Mouse (Mus musculus): ENCODE results near the gene Gm5767. TPM values are rescaled to one million over a fixed set of nuclear protein-coding genes. Genes with fewer than 3 reads are reported as not detected.

Gm5767 gene
- polyA plus RNA-seq, 1 experiment from 2014 or later = not detected

DNA sequence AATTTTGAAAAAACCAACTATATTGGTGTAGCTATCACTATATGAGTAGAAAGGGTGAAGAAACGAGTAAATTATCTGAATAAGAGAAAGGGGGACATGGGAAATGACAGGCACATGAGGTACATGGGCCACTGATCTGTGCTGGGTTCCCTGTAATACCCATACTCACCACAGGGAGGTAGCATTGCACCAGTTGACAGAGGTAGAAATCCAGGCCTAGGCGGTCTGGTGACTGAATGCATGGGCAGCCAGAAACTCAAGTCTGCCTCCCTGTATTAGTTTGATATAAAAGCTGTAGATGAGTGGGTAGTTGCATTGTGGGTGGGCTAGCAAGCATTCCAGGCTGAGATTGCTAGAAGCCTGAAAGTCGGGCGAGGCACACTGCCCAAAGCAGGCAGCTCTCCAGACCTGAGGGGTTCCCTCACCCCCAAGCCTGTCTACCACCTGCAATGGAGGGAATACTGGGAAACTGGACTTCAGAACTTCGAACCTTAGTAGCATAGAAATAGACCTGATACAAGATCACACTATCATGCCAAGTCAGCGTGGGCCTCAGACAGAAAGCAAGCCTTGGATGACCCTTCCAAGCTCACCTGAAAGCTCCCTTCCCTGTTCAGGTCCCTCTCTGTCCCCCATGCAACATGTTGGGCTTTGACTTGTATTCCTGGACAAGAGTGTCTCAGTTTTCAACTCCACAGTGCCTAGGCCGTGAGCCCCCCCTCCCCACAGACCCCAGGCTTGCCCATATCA, 5.7 kb downstream of the Gm5767 start:
- H3K4me1 ChIP-seq = no peaks in the 10 kb centered on the region
- H3K9ac ChIP-seq = no peak overlapping the region
- H3K4me3 ChIP-seq = no peak overlapping the region
- ATAC-seq (ENCODE audit: low FRiP score, low read depth) = peak; percentile 21; the same call in 1 of the 2 replicates
- H3K36me3 ChIP-seq = peaks cover 68% of the 10 kb centered on the region
- no peak overlapping the region for H3K4me2 ChIP-seq (replicated peaks)
- WGBS = 57% methylated on average over 7 of the region's 7 CpGs
- no peaks in the 10 kb centered on the region for H3K9me3 ChIP-seq
- no peak overlapping the region for H3K27ac ChIP-seq
- H3K27me3 ChIP-seq = no peaks in the 10 kb centered on the region

DNA sequence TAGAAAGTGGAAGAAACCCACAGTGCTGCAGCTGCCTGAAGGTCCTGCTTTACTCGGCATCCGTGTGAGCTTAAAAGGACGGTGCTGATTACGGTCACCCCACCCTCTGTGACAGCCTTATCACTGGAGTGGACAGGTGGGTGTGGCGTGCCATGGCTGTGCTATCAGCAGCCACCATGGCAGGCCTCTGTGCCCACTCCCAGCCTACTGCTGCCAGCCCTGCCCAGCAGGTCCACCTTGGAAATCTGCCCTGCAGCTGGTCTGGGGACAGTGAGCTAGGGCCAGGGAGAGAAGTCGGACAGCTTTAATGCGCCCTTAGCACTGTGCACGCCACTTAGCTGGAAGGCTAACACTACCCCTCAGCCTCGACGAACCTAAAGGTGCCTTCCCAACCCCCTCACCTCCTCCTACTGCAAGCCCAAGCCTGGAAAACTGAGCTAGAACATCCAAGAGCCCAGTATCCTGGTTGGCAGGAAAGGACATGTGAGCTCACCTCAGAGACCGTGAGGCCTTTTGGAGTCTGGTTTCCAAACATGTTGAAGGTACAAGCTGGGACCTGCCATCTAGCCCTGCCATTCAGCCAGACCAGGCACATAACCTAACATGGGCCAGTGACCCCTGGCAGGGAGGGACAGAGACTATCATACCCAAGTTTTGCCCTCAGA, 6.4 kb downstream of the Gm5767 start:
- Histone ChIP-seq H3K27ac (no peak overlapping the region), H3K9ac (0 out of 2 replicates have a peak overlapping the region, but pooled peaks have one; percentile 25), H3K9me3 (no peaks in the 10 kb centered on the region), H3K4me3 (no peak overlapping the region), H3K4me1 (no peaks in the 10 kb centered on the region), H3K36me3 (peaks cover 75% of the 10 kb centered on the region), H3K27me3 (no peaks in the 10 kb centered on the region), H3K4me2 (replicated peaks) (no peak overlapping the region)
- 82% methylated on average over 11 of the region's 11 CpGs for WGBS
- ATAC-seq (ENCODE audit: low FRiP score, low read depth) = peak; percentile 12; the same call in 1 of the 2 replicates

DNA sequence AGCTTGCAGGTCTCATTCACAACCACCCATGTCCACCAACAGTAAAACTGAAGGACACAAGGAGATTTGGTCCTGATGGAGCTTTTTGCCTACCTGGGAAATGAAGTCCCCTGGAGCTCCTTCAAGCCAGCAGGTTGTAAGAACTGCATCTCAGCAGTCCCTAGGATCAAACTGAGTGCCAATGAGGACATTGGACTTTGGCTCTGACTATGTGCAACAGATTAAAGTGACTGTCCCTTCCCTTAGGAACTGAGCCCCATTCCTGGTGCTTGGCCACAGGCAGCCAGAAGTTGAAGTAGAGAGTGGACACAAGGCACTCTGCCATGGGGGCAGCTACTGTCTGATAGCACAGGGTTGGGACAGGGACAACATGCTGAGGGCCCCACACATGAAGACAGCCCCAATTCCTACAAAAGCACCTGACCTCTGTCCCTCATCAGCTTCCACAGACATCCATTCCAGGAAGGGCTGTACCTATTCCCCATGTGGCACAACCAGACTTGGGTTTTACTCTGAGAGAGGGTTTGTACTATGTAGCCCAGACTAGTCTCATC, 7.1 kb downstream of the Gm5767 start:
- Histone ChIP-seq H3K36me3 (peaks cover 82% of the 10 kb centered on the region), H3K27ac (no peak overlapping the region), H3K4me3 (no peak overlapping the region), H3K9ac (no peak overlapping the region), H3K27me3 (no peaks in the 10 kb centered on the region), H3K4me2 (replicated peaks) (no peak overlapping the region), H3K4me1 (no peaks in the 10 kb centered on the region), H3K9me3 (no peaks in the 10 kb centered on the region)
- no peak for ATAC-seq (ENCODE audit: low FRiP score, low read depth)

DNA sequence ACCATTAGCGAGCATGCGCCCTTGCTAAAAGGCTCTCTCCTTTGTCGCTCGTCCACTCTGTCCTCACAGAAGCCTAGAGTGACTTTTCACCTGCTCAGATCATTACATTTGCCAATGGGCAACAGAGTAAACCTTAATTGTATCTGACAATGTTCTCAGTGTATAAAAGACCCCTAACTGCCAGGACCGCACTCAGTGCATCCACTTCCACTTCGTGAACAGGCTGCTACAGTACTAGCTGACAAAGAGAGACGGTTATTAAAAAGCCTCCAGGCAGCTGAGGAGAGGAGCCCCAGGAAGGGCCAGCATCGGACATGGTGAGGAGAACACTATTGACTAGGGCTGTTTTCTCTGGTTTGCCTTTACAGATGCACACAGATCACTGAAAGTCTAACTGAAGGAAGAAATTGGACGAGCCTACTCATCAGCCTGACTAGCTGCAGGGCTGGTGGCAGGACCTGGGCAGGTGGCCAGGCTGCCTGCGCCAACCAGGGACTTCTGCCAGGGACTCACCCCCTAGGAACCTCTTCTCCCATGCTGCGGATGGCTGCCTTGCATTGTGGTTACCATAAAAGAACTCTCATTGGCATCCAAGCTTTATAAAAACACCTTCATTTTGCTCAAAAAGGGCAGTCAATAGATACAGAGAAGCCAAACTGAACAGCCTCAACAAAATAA, 9.5 kb downstream of the Gm5767 start:
- no peak for ATAC-seq (ENCODE audit: low FRiP score, low read depth)
- WGBS = 94% methylated on average over 11 of the region's 11 CpGs
- no peaks in the 10 kb centered on the region for H3K27me3 ChIP-seq

DNA sequence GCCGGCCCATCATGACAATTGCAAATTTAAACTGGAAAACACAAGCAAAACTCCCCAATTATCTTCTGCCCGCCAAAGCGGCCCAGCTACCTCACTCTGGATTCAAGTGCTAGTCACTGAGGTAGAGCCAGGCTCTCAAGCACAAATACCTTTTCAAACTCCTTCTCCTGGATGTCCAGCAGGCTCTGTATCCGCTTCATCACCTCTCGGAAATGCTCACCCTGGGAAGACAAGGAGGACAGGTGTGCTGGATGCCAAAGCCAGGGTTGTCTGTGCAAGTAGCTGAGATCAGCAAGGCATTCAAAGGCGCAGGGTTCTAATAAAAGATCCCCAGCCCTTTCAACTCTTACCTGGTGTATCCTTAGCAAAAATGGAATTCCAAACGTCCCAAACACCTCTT, 10.6 kb downstream of the Gm5767 start:
- Histone ChIP-seq H3K9me3 (no peaks in the 10 kb centered on the region), H3K27ac (no peak overlapping the region), H3K4me3 (no peak overlapping the region), H3K36me3 (peaks cover 96% of the 10 kb centered on the region), H3K4me1 (no peaks in the 10 kb centered on the region), H3K4me2 (replicated peaks) (no peak overlapping the region), H3K27me3 (no peaks in the 10 kb centered on the region), H3K9ac (no peak overlapping the region)
- no peak for ATAC-seq (ENCODE audit: low FRiP score, low read depth)
- WGBS = 91% methylated on average over 7 of the region's 7 CpGs

More for the DNA sequence above, 9.5 kb downstream of the Gm5767 start:
- H3K9ac ChIP-seq = no peak overlapping the region
- no peak overlapping the region for H3K4me2 ChIP-seq (replicated peaks)
- H3K4me3 ChIP-seq = no peak overlapping the region
- H3K36me3 ChIP-seq = peaks cover 98% of the 10 kb centered on the region
- no peaks in the 10 kb centered on the region for H3K9me3 ChIP-seq
- H3K4me1 ChIP-seq = no peaks in the 10 kb centered on the region
- H3K27ac ChIP-seq = no peak overlapping the region

DNA sequence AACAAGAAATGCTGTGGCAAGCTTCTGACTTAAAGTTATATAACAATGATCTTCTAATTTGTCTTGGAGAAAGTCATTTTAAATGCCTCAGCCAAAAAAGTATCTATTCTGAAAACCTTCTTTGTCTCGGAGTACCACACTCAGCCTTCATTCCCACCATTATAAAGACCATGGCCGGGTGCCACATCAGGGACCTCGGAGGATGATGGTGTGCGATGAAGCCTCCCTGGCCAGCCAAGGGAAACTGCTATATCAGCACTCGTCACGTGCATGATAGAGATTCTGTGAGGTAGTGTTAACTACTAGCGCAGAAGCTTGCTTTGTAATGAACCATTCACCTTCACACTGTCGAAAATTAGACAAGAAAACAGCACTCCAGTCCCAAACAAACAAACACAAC, 19.0 kb downstream of the Gm5767 start:
- Histone ChIP-seq H3K27me3 (no peaks in the 10 kb centered on the region), H3K27ac (no peak overlapping the region), H3K4me3 (no peak overlapping the region), H3K9me3 (no peaks in the 10 kb centered on the region), H3K4me2 (replicated peaks) (no peak overlapping the region), H3K36me3 (peaks cover 95% of the 10 kb centered on the region), H3K9ac (no peak overlapping the region), H3K4me1 (no peaks in the 10 kb centered on the region)
- ATAC-seq (ENCODE audit: low FRiP score, low read depth) = no peak
- WGBS = 94% methylated on average over 8 of the region's 8 CpGs

DNA sequence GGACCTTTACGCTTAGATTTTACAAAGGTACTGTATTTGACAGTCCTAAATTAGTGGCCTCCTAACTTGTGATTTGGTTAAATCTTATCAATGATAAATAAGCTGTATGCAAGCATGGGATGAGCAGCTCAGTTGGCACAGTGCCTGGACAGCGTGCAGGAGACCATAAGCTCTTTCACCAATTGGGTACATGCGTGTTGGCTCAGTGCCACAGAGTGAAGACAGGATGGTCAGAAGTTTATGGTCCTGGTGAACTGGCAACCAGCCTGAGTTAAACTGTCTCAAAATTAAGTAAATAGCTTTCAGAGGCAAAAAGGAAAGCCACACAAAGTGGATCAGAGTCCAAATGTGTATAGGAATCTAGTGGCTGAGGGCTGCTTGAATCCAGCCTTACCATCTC, 20.0 kb downstream of the Gm5767 start:
- H3K4me3 ChIP-seq = no peak overlapping the region
- ATAC-seq (ENCODE audit: low FRiP score, low read depth) = no peak
- 88% methylated on average over 3 of the region's 3 CpGs for WGBS
- H3K9ac ChIP-seq = no peak overlapping the region
- H3K4me2 ChIP-seq (replicated peaks) = no peak overlapping the region
- peaks cover 93% of the 10 kb centered on the region for H3K36me3 ChIP-seq
- H3K27me3 ChIP-seq = no peaks in the 10 kb centered on the region
- no peaks in the 10 kb centered on the region for H3K4me1 ChIP-seq
- H3K27ac ChIP-seq = no peak overlapping the region
- H3K9me3 ChIP-seq = no peaks in the 10 kb centered on the region

DNA sequence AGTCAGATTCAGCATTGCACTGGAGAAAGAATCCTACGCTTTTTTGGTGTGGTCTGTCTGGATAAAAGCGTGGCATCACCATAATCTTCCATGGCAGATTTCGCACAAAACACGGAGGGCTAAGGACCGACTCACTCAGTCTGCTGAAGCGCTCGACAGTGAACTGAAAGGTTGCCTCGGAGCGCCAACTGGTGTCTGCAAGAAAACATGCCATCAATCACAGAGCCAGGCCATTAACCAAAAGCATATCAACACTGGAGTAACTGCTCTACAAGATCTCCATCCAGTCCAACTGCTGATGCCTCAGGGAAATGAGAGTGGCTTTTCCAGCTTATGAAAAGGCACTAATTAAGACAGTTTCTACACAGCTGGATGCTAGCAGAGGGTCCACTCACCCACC, 31.4 kb downstream of the Gm5767 start:
- ATAC-seq (ENCODE audit: low FRiP score, low read depth) = no peak
- 82% methylated on average over 9 of the region's 9 CpGs for WGBS
- Histone ChIP-seq H3K36me3 (peaks cover 89% of the 10 kb centered on the region), H3K4me1 (0 out of 2 replicates have a peak, but pooled peaks cover 4% of the 10 kb centered on the region), H3K4me2 (replicated peaks) (no peak overlapping the region), H3K9me3 (no peaks in the 10 kb centered on the region), H3K4me3 (no peak overlapping the region), H3K27ac (no peak overlapping the region), H3K9ac (no peak overlapping the region), H3K27me3 (no peaks in the 10 kb centered on the region)

DNA sequence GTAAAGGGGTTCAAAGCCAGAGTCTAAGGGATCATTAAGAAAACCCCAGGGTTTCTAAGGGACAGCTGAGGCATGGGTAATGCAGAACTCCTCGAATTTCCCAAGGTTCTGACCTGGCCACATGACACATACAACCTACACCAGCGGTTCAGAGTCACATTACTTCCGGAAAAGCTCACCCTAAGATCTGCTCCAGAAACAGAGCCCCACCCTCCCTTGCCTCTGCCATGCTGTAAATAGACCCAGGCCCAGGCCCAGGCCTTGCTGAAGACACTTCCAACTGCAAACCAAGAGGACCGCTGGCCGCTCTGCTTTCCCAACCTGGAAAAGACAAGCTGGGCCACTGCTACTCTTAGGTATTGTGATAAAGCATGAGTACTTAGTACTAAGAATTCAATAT, 34.3 kb downstream of the Gm5767 start:
- H3K9me3 ChIP-seq = no peaks in the 10 kb centered on the region
- no peak overlapping the region for H3K4me3 ChIP-seq
- no peaks in the 10 kb centered on the region for H3K27me3 ChIP-seq
- H3K4me2 ChIP-seq (replicated peaks) = no peak overlapping the region
- H3K27ac ChIP-seq = no peak overlapping the region
- H3K36me3 ChIP-seq = peaks cover 60% of the 10 kb centered on the region
- H3K9ac ChIP-seq = no peak overlapping the region
- 84% methylated on average over 5 of the region's 5 CpGs for WGBS
- ATAC-seq (ENCODE audit: low FRiP score, low read depth) = no peak
- H3K4me1 ChIP-seq = peaks cover 11% of the 10 kb centered on the region

DNA sequence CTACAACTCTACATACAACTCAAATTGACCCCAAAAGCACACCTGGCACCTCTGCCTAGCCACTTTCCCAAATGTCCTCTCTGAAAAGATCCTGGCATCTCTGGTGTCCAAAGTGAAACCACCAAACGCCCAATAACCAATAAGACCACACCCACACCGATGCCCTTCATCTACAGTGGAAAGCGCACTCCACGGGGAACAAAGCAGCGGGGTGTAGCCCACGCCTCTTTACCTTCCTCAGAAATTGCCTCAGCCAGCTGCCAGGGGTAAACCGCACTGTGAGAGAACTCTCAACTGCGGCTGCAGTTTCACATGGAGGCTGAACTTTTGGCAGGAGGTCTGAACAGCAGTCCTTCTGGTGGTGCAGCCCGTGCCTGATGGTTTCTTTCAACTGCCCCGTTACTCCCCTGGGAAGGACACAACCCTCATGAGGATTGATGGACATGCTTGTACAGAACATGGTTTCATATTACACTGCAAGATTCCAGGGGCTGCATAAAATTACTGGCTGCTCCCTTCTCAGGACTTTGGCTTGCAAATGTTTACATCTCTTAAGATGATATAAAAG, 35.0 kb downstream of the Gm5767 start:
- H3K4me1 ChIP-seq = peaks cover 13% of the 10 kb centered on the region
- no peak overlapping the region for H3K9ac ChIP-seq
- H3K27me3 ChIP-seq = no peaks in the 10 kb centered on the region
- H3K9me3 ChIP-seq = no peaks in the 10 kb centered on the region
- H3K4me2 ChIP-seq (replicated peaks) = no peak overlapping the region
- no peak for ATAC-seq (ENCODE audit: low FRiP score, low read depth)
- no peak overlapping the region for H3K4me3 ChIP-seq
- no peak overlapping the region for H3K27ac ChIP-seq
- 68% methylated on average over 10 of the region's 10 CpGs for WGBS
- H3K36me3 ChIP-seq = peaks cover 53% of the 10 kb centered on the region

DNA sequence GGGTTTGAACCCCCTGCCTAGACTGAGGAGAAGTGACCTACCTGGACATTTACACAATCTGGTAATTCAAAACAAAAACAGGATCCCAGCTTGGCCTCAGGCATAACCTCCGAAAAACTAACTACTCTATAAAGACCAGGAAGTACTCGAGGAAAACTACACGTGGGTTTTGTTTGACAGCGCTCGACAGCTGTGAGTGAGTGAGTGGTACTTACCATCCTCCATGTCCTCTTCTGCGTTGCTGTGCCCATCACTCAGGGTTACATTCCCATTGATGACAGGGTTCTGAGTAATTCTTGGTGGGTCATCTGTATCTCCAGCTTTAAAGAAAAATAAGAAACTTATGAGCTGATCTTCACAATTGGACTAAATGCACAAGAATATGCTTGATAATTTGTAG, 35.7 kb downstream of the Gm5767 start:
- ATAC-seq (ENCODE audit: low FRiP score, low read depth) = no peak
- 60% methylated on average over 6 of the region's 6 CpGs for WGBS

DNA sequence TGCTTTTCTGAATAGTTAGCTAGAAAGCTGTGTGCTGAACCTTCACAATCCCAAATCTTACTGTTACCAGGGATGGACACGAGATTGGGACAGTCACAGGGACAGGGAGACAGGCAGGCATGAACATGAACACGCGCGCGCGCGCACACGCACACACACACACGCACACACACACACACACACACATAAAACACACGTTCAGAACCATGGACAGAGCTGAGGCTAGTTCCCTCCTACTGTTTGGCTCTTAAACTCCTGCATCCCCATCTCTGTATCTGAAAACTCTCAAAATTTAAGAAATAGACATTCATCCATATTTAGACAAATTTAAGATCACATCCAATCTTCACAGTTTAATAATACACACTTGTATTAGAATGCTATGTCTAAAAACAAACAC, 37.2 kb downstream of the Gm5767 start:
- Histone ChIP-seq H3K9ac (no peak overlapping the region), H3K4me3 (no peak overlapping the region), H3K36me3 (peaks cover 31% of the 10 kb centered on the region), H3K4me1 (peaks cover 13% of the 10 kb centered on the region), H3K27ac (no peak overlapping the region), H3K4me2 (replicated peaks) (no peak overlapping the region), H3K9me3 (no peaks in the 10 kb centered on the region), H3K27me3 (no peaks in the 10 kb centered on the region)
- ATAC-seq (ENCODE audit: low FRiP score, low read depth) = no peak; the same call in 1 of the 2 replicates
- 90% methylated on average over 10 of the region's 10 CpGs for WGBS

More for the DNA sequence above, 35.7 kb downstream of the Gm5767 start:
- Histone ChIP-seq H3K27me3 (no peaks in the 10 kb centered on the region), H3K4me1 (peaks cover 13% of the 10 kb centered on the region), H3K27ac (no peak overlapping the region), H3K9me3 (no peaks in the 10 kb centered on the region), H3K36me3 (peaks cover 46% of the 10 kb centered on the region), H3K9ac (no peak overlapping the region), H3K4me3 (no peak overlapping the region), H3K4me2 (replicated peaks) (no peak overlapping the region)
